Mouse (Mus musculus) limb, embryonic 14.5 days (tissue): Measurements from ENCODE around the gene Agbl3. TPM values are rescaled to one million over a fixed set of nuclear protein-coding genes. Genes with fewer than 3 reads are reported as not detected.

Experiments used
- ATAC-seq: fragments of 200-750 bp; cut with Nextera tagmentation; 2 replicates; pipeline ENCODE4 v1.8.0; 2017; ENCODE audit warnings: low read depth, moderate number of reproducible peaks, moderate TSS enrichment; ENCODE audit not compliant: low FRiP score
- DNase-seq: peaks from one replicate; pipeline ENCODE4 v3.0.0-alpha.2; 2015; ENCODE audit warnings: low spot score
- H3K27ac ChIP-seq: fragments of 300-500 bp; sonication (generic); replicated peaks from 2 replicates; pipeline ENCODE4 v1.5.1; 2014; ENCODE audit warnings: low read depth, mild to moderate bottlenecking, low read length, moderate library complexity, mixed read lengths
- H3K27me3 ChIP-seq: fragments of 300-500 bp; sonication (generic); 2 replicates; pipeline ENCODE4 v1.6.1; 2014; ENCODE audit warnings: low read length, mixed read lengths; ENCODE audit not compliant: control insufficient read depth, insufficient read depth
- H3K36me3 ChIP-seq: fragments of 300-500 bp; sonication (generic); 2 replicates; pipeline ENCODE4 v1.6.1; 2014; ENCODE audit warnings: mild to moderate bottlenecking, low read length, moderate library complexity, mixed read lengths; ENCODE audit not compliant: control insufficient read depth, insufficient read depth
- H3K4me1 ChIP-seq: fragments of 300-500 bp; sonication (generic); 2 replicates; pipeline ENCODE4 v1.6.1; 2014; ENCODE audit warnings: antibody characterized with exemption, low read length, mixed read lengths; ENCODE audit not compliant: control insufficient read depth, insufficient read depth
- H3K4me2 ChIP-seq: fragments of 300-500 bp; sonication (generic); replicated peaks from 2 replicates; pipeline ENCODE4 v1.6.1; 2014; ENCODE audit warnings: low read depth, mild to moderate bottlenecking, low read length, moderate library complexity; ENCODE audit not compliant: severe bottlenecking
- H3K4me3 ChIP-seq: fragments of 300-500 bp; sonication (generic); replicated peaks from 2 replicates; pipeline ENCODE4 v1.5.1; 2014; ENCODE audit warnings: low read length
- H3K9ac ChIP-seq: fragments of 300-500 bp; sonication (generic); 2 replicates; pipeline ENCODE4 v1.6.1; 2014; ENCODE audit warnings: mild to moderate bottlenecking, low read depth, low read length, moderate library complexity; ENCODE audit not compliant: severe bottlenecking
- H3K9me3 ChIP-seq: fragments of 300-500 bp; sonication (generic); 2 replicates; pipeline ENCODE4 v1.6.1; 2016; ENCODE audit warnings: low read length; ENCODE audit not compliant: control insufficient read depth
- POLR2A ChIP-seq: fragments of 200-500 bp; IDR thresholded peaks from 2 replicates; pipeline ENCODE4 v1.8.0; 2012; ENCODE audit warnings: inconsistent platforms, mild to moderate bottlenecking, moderate library complexity, borderline replicate concordance; ENCODE audit not compliant: insufficient read depth, insufficient read length; ENCODE audit errors: extremely low read depth
- WGBS: fragments of 180-500 bp; shearing (Covaris S2); extraction: QIAGEN DNeasy Blood & Tissue Kit; methylation state at CpG from one replicate; pipeline ENCODE4 v1.1.7; 2014; 5-methylcytosine and 5-hydroxymethylcytosine counted together
- polyA plus RNA-seq, 2 experiments: library from polyadenylated mRNA; depleted of rRNA in 1 of 2; stranded (reverse) in 1 of 2; unstranded in 1 of 2; fragments of >200 nt; fragmentation: Nextera tagmentation in 1 of 2; extraction: Ambion mirVana in 1 of 2; gene quantifications; 2 replicates each; pipeline versions ENCODE4 v1.2.1 to v1.2.3; 2012 to 2014

Agbl3 gene
- polyA plus RNA-seq, 2 experiments: 8.2 to 11.3 TPM

- no peak for TF ChIP-seq POLR2A
- DNase-seq (no peak), ATAC-seq (no peak)
- no peaks in the 10 kb centered on the region for H3K9me3 ChIP-seq
- WGBS: 65% methylated on average over 5 of the region's 5 CpGs
- peaks cover 12% of the 10 kb centered on the region for H3K4me1 ChIP-seq
- H3K36me3 ChIP-seq: no peaks in the 10 kb centered on the region
- no peaks in the 10 kb centered on the region for H3K27me3 ChIP-seq
- H3K4me2 ChIP-seq: no peak overlapping the region
- no peak overlapping the region for H3K4me3 ChIP-seq
- no peak overlapping the region for H3K27ac ChIP-seq
- H3K9ac ChIP-seq: no peak overlapping the region
These were observed 85.0 kb downstream of the Agbl3 start for GRCm38 (mm10) chr6:34865213-34865612.

DNA sequence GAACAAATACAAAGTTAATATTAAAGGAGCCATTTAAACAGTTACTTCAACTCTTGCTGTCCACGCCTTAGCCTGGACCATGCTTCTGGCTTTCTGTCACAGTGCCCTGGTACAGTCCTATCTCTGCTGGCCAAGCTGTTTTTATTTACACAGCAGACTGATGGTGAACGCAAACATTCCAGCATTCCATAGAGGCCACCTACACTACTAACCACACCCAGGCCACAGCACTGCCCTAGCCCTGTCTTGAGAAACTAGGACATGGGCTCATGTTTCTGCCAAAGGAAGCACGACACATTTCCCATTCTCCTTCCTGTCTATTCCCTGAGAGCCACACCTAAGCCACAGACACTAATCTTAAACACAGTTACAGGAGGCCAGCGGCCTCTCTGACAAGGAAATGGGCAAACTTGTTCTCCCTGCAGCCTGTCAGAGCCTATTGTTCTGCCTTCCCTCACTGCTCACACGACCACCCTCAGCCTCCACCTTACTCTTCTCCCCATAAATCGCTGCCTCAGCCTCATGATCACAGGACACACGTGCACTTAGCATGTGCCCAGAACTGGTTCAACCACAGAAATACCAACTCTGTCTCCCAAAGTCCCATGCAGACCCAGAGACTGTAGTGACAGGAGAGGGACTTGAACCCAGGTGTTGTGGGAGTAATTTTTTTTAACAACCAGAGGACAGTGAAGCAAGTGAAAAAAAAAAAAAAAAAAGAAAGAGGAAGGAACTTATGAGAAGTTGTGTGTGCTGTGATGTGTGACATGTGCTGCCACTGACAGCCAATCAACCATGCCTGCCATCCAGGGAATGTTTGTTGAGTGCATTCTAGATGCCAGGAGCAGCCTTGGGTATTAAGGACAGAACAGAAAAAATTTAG is 85.7 kb downstream of the Agbl3 start:
- Histone ChIP-seq H3K4me1 (peaks cover 18% of the 10 kb centered on the region), H3K4me3 (no peak overlapping the region), H3K4me2 (no peak overlapping the region), H3K9ac (no peak overlapping the region), H3K9me3 (no peaks in the 10 kb centered on the region), H3K36me3 (no peaks in the 10 kb centered on the region), H3K27ac (no peak overlapping the region), H3K27me3 (no peaks in the 10 kb centered on the region)
- TF ChIP-seq POLR2A: no peak
- WGBS: 57% methylated on average over 7 of the region's 7 CpGs
- DNase-seq (no peak), ATAC-seq (no peak)

- H3K36me3 ChIP-seq: no peaks in the 10 kb centered on the region
- 70% methylated on average over 8 of the region's 8 CpGs for WGBS
- DNase-seq: no peak
- H3K4me1 ChIP-seq: peaks cover 22% of the 10 kb centered on the region
- H3K4me2 ChIP-seq: no peak overlapping the region
- H3K27me3 ChIP-seq: no peaks in the 10 kb centered on the region
- H3K27ac ChIP-seq: no peak overlapping the region
- H3K4me3 ChIP-seq: no peak overlapping the region
- TF ChIP-seq POLR2A: no peak
- no peak for ATAC-seq
- H3K9me3 ChIP-seq: no peaks in the 10 kb centered on the region
- no peak overlapping the region for H3K9ac ChIP-seq
These were observed 86.6 kb downstream of the Agbl3 start for GRCm38 (mm10) chr6:34866786-34867185.

- no peak overlapping the region for H3K4me3 ChIP-seq
- WGBS: 74% methylated on average over 16 of the region's 16 CpGs
- DNase-seq (no peak), ATAC-seq (no peak)
- H3K27me3 ChIP-seq: no peaks in the 10 kb centered on the region
- no peaks in the 10 kb centered on the region for H3K9me3 ChIP-seq
- no peaks in the 10 kb centered on the region for H3K36me3 ChIP-seq
- H3K27ac ChIP-seq: no peak overlapping the region
- no peak overlapping the region for H3K4me2 ChIP-seq
- H3K4me1 ChIP-seq: peaks cover 22% of the 10 kb centered on the region
- H3K9ac ChIP-seq: no peak overlapping the region
- TF ChIP-seq POLR2A: no peak
These were observed 87.2 kb downstream of the Agbl3 start for GRCm38 (mm10) chr6:34867301-34867994.

DNA sequence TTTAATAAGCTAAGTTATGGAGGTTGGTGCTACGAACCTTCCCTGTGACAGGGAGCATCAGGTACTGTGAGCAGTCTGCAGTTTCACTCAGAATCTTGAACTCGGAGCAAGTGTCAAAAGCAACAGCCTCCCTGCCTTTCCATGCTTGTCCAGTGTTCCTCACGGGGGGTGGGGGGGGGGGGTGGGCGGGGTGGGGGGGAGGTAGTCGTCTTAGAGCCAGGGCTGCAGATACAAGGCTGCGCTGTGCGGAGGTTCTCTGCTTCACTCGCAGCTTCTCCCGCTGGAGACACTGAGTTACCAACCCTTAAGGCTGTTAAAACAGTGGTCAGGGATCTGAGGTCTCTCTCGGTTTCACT is 87.7 kb downstream of the Agbl3 start:
- Histone ChIP-seq H3K9ac (no peak overlapping the region), H3K9me3 (no peaks in the 10 kb centered on the region), H3K4me3 (no peak overlapping the region), H3K27me3 (no peaks in the 10 kb centered on the region), H3K4me2 (no peak overlapping the region), H3K36me3 (no peaks in the 10 kb centered on the region), H3K4me1 (peaks cover 17% of the 10 kb centered on the region), H3K27ac (no peak overlapping the region)
- DNase-seq (no peak), ATAC-seq (no peak)
- TF ChIP-seq POLR2A: no peak
- WGBS: 75% methylated on average over 10 of the region's 10 CpGs
